Mouse (Mus musculus) right cerebral cortex, postnatal 25 days (tissue): Measurements from ENCODE around the gene Hist1h4i.

Experiments
- DNase-seq: peaks from one replicate; pipeline ENCODE4 v3.0.0; 2022

The Hist1h4i gene

DNA sequence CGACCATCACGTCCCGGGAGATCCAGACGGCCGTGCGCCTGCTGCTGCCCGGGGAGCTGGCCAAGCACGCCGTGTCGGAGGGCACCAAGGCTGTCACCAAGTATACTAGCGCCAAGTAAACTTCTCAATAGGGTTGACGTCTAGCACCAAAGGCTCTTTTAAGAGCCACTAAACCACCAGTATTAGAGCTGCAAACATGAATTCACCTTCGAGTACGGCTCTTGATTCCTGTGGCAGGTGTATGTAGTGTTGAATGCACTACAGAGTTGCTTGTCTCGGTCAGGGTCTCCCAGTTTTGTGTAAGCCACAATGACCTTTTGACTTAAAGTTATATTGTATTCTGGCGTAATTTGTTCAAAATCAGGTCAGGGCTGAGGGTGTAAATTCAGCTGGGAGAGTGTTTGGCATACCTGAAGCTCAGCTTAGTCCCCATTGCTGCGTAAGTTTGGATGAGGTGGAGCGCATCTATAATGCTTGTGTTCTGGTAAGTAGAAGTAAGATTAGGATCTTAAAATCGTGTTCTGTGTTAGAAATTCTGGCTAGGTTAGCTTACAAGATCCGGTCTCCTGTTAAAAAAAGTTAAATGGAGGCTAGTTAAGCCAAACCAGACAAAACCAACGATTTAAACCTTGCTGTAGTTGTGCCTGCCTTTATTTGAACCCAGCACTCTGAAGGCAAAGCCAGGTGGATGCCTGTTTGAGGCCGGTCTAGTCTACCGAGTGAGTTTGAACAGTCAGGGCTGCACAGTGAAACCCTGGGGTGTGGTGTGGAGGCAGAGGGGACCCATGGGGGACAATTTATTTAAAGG lies 4.8 kb downstream of the Hist1h4i start:
- peak; percentile 10 for DNase-seq

DNA sequence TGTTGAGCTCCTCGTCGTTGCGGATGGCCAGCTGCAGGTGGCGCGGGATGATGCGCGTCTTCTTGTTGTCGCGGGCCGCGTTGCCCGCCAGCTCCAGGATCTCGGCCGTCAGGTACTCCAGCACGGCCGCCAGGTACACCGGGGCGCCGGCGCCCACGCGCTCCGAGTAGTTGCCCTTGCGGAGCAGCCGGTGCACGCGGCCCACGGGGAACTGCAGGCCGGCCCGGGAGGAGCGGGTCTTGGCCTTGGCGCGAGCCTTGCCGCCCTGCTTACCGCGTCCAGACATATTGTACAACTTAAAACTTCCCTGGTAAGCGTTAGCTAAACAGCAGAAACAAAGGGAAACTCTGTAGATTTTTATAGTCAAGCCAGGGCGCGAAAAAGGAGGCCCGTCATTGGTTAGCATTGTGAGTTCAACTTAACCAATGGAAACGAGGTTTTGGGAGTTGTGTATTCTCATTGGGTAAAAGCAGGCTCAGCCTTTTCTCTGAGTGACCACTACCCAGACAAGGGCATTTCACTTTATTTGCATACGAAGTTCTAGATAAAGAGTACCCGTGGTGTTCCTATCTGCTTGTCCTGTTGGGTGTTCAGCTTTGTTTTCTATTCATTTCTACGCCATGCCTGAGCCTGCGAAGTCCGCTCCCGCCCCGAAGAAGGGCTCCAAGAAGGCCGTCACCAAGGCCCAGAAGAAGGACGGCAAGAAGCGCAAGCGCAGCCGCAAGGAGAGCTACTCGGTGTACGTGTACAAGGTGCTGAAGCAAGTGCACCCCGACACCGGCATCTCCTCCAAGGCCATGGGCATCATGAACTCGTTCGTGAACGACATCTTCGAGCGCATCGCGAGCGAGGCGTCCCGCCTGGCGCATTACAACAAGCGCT lies 5.7 kb downstream of the Hist1h4i start, which contains the start of the genes Hist1h2ah and Hist1h2bk:
TSS of gene Hist1h2ah (minus strand) at position 302 of the 882 bp plus-strand sequence.
TSS of gene Hist1h2bk (plus strand) at position 604 of the 882 bp plus-strand sequence.
- peak; percentile 84 for DNase-seq

- peak; percentile 5 for DNase-seq
Measured at GRCm38 (mm10) chr13:22034443-22035266, 6.5 kb downstream of the Hist1h4i start.

DNA sequence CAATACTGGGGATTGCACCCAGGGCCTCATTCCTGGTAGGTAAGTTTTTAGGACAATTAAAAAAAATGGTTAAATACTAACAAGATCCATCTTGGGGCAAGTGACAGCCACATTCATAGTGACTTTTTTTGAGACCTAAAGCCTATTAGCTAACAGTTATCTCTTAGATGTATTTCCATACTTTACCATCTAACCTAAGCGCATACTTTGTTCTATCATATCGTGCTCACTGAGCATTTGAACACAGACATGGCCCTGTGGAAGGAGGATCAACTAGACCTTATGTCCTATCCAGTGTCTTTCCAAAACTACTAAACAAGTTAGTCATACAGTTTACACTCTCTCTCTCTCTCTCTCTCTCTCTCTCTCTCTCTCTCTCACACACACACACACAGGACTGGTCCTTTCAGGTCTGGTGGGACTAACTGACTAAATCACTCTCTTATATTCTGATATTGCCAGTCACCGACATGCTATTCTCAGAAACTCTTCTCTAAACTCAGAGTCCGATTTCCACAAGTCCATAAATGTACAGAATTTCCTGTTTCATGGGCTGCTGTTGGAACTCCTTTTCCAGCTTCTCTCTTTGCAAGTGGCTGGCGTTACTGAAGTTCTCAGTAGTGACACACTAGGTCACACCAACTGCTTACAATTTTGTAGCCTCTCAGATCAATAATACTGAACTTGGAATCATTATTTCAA lies 7.3 kb downstream of the Hist1h4i start:
- DNase-seq: no peak

GRCm38 (mm10) chr13:22030493-22030892 lies 10.7 kb downstream of the Hist1h4i start:
- no peak for DNase-seq

DNA sequence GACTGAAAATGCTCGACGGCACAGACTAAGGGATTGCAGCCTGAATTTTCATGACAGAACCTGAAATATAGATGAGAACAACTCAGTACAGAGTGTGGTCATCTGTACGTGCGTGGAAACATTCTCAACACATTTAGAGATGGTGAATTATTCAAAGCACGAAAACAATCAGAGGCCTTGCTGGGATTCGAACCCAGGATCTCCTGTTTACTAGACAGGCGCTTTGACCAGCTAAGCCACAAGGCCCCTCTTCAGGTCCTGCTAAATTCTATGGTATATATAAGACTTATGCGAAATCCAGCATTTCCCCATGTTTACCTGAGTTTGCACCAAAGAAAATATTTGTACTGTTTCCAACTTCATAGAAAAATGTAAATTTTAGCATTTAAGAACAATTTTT lies 11.2 kb downstream of the Hist1h4i start:
- DNase-seq: no peak

GRCm38 (mm10) chr13:22028673-22029460 lies 12.3 kb downstream of the Hist1h4i start:
- peak; percentile 86 for DNase-seq

GRCm38 (mm10) chr13:22026058-22027031 lies 14.8 kb downstream of the Hist1h4i start:
- DNase-seq: peak; percentile 79

DNA sequence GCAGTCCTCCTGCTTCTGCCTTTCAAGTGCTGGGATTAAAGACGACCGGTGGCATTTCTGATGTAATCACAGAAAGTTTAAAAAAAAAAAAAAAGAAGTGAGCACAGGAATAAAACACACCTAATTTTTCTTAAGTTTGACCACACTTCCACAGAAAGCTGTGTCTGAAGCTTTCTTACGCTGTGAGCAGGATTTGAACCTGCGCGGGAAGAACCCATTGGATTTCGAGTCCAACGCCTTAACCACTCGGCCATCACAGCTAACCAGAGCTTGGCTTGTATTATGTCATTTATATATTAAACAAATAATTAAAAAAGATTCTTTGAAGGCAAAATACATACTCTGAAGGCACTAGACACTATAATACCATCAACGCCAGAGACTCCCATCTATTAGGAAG lies 18.9 kb downstream of the Hist1h4i start:
- no peak for DNase-seq

GRCm38 (mm10) chr13:22021581-22021980 lies 19.6 kb downstream of the Hist1h4i start:
- DNase-seq: no peak

DNA sequence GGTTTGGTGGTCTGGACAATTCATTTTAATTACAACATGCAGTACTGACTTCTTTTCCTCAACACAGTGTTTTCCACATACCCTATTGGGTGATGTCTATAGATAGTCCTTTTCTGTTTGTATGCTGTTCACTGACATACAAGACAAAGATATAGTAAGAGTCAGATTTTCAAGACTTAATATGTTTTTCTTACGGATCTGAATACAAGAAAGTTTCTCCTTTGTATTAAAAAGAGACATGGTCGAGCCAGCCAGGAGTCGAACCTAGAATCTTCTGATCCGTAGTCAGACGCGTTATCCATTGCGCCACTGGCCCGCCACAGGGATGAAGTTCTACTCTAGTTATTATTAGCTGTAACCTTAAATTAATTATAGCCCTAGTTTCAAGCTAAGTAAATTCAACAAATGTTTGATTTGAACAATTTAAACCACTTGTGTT lies 20.2 kb downstream of the Hist1h4i start:
- DNase-seq: no peak

GRCm38 (mm10) chr13:22019934-22020835 lies 21.0 kb downstream of the Hist1h4i start:
- no peak for DNase-seq

DNA sequence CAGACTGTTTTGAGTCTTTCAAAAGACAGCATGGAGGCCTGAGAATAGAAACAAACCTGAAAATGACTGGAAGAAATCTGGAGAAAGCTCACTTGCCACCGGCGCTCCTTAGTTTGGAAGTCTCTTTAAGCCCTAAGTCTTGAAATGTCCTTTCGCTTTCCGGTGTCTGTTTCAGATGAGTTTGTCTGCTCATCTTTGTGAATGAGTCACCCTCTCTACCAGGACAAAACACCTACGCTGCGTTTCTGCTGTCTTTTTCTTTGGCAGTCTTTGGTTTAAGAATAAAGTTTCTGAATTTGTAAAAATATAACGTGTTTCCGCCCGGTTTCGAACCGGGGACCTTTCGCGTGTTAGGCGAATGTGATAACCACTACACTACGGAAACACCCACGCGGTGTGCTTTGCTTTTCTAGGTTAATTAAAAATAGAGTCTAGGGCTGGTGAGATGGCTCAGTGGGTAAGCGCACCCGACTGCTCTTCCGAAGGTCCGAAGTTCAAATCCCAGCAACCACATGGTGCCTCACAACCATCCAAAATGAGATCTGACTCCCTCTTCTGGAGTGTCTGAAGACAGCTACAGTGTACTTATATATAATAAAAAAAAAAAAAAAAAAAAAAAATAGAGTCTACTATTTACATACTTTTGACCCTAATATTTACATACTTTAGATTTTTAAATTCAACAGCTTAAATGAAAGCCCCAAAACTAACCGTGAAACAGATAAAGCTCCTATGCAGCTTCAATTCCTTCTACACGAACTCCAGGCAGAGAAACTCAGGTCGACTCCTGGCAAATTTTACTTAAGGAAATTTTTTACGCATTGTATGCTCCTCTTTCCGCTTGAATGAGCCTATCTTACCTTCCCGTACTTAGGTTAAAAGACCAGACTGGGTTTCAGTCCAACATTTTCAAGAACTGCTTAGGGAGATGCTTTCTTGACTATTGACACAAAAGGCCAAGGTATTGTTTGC lies 25.4 kb downstream of the Hist1h4i start:
- DNase-seq: no peak

DNA sequence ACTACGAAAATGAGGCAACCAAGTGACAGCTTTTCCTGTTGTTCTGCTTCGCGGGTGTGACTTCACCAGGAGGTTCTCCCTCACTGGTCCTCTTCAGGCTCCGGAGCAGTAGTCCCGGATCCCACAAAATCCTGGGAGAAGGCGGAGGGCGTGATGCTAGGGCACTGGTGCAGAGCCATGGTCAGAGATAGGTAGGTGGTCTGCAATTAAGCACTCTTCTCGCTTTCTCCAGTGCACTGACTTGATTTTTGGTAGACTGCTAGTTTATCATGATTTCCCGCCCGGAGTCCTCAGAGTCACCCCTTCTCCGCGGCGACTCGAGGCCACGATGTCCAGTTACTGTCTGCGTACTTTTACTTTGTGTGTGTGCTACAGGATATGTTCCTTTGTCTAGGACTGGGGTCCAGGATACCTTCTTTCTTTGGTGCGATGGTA lies 26.7 kb downstream of the Hist1h4i start:
- DNase-seq: no peak

DNA sequence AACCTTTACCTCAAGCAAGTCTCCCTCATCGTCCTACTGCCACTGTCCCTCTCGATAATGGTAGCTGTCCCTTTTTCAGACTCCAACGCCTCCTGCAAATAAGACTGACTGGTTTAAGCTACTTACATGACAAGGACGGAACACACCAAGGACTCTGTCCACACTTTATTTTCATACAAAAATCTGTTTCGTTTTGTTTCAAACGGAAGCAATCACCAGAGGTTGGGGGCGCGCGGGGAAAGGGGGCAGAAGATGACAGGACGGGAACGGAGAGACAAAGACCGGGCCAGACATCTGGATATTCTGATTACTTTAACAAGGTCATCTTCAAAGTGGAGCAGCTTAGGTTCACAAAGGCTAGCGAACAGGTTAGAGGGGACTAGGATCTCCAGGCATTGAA lies 27.4 kb downstream of the Hist1h4i start:
- no peak for DNase-seq

- no peak for DNase-seq
Measured at GRCm38 (mm10) chr13:22009642-22010041, 31.5 kb downstream of the Hist1h4i start, which contains the start of gene Prss16. Gene Prss16 (minus strand): TSS chr13:22009742.

DNA sequence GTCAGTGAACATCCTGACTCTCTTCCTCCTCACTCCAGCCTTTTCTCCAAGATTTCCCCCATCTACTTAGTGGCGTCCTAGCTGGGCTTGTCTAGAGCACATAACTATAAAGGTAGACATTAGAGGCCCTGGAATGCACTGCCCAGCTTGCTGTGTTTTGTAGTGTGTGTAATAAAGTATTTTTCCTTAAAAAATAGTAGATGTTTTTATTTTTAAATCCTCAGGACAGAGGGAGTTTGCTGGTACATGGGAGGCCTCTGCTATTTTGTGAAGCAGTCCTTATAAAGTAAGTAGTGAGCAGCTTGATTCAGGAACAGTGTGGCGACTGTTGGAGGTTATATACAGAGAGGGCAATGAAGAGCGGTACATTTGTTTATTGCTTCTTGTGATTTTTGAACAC lies 32.5 kb downstream of the Hist1h4i start:
- DNase-seq: no peak
